Mouse (Mus musculus): Measurements from ENCODE around the gene Mybphl. TPM values are rescaled to one million over a fixed set of nuclear protein-coding genes. Genes with fewer than 3 reads are reported as not detected.

Mybphl gene
- total RNA-seq, 2 experiments from 2014 or later, result 18.9 to 53.7 TPM

DNA sequence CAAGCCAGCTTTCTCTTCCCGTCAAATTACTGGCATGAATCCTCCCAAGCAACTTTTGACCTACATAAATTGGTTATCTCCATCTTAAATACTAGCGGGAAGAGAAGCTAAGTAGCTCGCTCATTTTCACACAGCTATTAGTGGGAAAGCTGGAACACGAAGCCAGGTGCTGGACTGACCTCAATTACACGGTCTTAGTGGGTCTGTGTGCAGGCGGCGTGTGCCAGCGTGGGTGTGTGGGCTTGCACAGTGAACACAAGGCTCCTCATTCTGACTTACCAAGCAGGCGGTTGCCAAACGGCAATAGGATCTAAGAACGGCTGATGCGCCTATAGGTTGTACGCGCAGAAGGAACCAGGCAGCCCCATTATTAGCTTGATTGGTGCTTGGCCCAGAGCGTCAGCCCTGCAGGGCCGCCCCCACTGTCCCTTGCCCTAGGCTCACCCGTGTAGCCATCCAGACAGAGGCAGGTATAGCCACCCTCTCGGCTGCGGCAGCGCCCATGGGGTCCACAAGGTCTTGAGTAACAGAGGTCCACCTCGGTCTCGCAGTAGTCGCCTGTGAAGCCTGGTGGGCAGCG, 41.7 kb downstream of the Mybphl start:
- intact Hi-C loops (cut with DNase I), result loop anchor here (10.0 kb wide), 1 partner anchor 238 kb away; no protein-coding TSS in a partner anchor
- no peak for DNase-seq

DNA sequence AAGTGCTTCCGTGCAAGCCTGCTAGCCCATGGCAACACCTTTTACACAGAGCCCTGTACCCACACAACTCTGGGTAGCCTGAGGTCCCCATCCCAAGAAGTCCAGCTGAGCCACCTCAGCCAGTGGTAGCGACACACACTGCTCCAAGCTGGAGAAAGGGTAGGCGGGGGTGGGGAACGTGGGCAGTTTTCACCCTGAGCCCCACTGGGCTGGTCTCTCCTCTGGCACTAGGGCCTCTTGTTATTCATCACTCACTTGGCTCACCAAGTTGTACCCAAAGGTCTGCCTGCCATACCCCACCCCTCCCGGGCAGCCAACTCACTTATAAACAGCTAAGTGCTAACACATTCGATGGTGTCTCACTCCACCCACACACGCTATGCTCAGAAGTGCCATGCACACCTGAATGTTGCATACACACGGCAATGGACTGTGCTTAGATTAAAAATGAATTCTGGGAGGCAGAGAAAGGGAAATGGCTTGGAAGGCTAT, 43.9 kb downstream of the Mybphl start:
- no peak for DNase-seq
- intact Hi-C loops (cut with DNase I), result loop anchor here (10.0 kb wide), 1 partner anchor 236 kb away; no protein-coding TSS in a partner anchor

DNA sequence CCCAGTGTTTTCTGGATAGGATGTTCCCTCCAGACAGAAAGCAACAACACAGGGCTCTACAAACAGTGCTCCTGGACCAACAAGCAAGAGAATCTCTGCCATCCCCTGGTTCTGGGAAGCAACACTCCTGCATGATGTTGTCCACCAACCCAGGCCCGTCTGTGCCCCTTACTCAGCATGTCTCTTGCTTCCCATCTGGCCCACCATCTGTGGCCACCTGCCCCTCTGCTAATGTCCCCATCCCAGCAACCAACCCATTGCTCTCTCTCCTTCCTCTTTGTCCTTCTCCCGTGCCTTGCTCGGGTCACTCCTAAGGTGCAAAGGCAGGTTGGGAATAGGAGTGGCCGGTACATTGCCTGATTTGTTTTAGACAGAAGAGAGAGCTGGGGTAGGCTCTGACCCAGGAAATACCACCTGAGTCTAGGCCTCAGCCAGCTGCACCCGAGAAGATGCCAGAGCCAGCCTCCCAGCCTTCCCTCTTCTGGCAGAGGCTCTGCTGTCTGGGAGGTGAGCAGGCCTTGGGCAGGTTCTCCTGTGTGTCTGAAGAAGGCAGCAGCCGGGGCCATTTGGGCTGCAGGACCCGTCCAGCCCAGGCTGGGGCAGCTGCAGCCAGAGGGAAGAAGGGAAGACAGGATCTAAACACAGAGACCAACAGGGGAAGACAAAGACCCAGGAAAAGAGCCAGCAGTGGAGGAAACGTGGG, 45.1 kb downstream of the Mybphl start:
- intact Hi-C loops (cut with DNase I), result loop anchor here (10.0 kb wide), 1 partner anchor 235 kb away; no protein-coding TSS in a partner anchor
- no peak for DNase-seq

DNA sequence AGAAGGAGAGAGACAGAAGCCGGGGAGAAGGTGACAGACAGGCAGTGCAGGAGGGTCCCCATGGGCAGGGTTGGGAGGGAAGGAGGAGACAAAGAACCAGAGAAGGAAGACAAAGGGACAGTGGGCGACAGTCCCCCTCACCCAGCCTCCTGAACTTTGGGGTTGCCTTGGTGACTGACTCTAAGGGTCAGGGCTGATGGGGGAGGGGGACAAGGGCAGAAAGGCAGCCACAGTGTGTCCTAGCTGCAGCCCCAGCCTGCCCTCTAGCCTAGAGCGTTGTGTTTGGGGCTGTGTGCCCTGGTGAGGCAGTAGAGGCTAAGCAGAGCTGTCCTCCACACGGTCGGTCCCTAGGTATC, 45.6 kb downstream of the Mybphl start:
- intact Hi-C loops (cut with DNase I), result no loop called here
- no peak for DNase-seq

DNA sequence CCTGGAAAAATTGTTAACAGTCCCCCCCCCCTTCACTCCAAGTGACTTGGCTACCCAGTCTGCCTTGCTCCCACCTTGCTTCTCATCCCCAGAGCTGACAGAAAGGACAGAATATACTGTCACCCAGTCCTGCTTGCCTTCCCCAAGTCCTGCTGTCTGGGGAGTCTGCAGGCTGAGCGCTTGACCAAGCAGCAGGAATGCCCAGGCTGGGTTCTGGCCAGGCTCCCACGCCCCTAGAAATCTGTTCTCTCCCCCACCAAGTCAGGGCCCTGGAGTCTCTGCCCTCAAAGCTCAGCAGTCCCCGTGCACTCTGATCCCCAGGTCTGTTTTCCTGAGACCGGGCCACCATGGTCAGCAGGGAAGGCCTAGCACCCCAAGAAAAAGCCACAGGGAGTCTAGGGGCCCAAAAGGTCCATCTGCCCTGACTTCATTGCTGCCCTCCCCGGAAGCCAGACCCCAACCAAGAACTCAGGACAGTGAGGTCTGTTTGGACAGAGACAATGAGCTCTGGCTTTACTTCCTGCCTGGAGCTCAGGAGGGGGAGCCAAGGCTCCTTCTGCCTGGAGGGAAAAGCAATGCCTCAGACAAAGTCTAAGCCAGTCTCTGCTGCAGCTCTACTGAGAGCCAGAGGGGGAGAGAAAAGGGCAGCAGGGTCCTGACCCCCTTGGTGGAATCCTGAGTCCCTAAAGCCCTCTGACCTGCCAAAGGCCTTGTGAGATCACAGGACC, 46.5 kb downstream of the Mybphl start:
- intact Hi-C loops (cut with DNase I), result no loop called here
- DNase-seq, result no peak

DNA sequence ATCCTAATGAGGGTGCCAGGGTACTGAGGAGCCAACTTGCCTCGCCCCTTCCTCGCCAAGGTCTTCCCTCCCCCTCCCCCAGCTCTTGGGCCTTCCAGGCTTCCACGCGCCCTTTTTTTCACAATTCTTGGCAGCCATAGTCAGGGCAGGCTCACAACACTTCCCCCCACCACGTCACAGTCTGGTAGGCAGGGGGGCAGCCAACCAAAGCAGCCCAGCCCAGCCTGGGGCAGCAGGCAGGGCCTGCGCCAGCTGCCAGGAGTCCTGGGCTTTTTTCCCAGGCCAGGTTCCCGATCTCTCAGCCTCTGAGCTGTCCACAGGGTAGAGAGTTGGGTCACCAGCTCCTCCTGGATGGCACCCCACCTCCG, 47.0 kb downstream of the Mybphl start:
- peak in 1 of 2 experiments; percentile 40 for DNase-seq
- intact Hi-C loops (cut with DNase I), result no loop called here

DNA sequence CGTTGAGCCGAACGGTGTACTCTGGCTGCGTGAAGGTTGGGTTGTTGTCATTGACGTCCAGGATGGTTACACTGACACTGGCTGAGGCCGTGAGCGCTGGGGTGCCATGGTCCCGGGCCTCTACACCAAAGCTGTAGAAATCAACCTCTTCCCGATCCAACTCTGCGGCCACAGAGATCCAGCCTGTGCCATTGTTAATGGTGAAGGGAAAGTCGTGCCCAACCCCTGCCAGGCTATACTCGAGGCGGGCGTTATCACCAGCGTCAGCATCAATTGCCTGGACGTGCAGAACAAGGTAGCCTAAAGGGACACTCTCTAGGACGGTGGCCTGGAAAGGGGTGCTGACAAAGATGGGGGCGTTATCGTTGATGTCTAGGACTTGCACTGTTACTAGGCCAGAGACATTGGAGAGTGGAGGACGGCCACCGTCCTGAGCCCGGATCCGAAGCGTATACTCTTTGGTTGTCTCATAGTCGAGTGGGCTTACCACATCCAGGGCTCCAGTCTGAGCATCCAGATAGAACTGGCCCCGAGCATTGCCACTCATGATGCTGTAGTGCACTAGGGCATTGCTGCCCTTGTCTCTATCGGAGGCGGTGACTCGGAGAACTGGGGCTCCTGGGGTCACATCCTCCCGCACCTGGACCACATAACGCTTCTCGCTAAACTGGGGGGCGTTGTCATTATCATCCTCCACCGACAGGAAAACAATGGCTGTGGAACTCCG, 49.1 kb downstream of the Mybphl start:
- intact Hi-C loops (cut with DNase I), result no loop called here
- DNase-seq, result no peak

DNA sequence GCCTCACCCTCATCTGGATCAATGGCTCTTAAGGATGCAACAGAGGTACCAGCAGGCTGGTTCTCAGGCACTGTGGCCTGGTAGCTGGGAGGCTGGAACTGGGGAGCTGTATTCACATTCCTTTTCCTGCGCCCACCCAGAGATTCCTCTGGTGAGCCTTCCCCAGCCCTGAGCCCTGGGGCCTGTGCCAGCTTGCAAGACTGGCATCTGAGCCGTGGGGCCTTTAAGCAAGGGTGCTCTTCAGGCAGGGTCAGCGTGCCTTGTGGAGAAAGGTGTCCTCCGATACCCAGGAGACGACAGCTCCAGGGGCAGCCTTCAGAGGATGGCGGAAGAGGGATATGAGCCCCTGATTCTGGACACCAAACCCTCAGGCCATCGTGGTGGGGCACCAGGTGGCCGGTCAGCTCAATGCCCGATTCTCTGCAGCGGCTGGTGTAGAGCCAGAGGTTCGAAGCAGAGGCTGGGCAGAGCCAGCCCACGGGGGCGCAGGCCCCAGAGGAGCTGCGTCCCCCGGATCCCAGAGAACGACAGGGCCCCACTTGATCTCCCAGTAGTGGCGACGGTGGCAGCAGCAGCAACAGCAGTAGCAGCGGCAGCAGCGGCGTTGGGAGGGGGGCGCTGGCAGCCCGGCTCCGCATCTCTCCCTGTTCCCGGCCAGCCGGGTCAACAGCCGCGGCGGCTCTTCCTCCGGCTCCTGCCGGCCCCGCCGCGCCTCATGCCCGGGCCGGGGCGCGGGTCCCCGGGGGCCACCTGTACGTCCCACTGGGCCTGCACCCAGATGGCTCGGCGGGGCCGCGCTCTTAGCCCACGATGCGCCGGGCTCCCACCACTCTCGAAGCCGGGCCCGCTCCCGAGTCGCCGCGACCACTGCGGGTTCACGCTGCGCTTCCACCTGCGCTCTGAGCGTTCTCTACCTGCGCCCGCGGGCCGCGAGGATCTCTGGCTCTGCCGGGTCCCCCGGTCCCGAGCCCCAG, 50.4 kb downstream of the Mybphl start, which contains the start of gene Celsr2:
Gene Celsr2 (minus strand): TSS at position 696 of the 974 bp plus-strand sequence.
- DNase-seq, result peak; percentile 29 to 36
- intact Hi-C loops (cut with DNase I), result no loop called here

DNA sequence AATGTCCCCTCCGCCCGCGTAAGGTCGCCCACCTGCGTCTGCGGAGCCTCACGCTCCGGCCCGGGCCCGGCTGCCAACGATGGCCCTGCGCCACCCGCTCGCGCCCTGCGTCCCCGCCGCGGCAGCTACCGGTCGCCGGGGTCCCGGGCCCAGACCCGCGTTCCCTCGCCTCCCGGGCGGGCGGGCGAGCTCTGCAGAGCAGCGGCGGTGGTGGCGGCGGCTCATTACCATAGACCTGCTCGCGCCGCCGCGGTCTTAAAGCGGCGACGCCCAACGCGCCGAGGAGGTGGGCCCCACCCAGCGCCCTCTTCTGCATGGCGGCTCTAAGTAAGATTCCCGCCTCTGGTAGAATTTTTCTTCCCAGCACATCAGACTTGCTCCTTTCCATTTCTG, 51.1 kb downstream of the Mybphl start:
- DNase-seq, result peak; percentile 77 to 80
- intact Hi-C loops (cut with DNase I), result no loop called here

DNA sequence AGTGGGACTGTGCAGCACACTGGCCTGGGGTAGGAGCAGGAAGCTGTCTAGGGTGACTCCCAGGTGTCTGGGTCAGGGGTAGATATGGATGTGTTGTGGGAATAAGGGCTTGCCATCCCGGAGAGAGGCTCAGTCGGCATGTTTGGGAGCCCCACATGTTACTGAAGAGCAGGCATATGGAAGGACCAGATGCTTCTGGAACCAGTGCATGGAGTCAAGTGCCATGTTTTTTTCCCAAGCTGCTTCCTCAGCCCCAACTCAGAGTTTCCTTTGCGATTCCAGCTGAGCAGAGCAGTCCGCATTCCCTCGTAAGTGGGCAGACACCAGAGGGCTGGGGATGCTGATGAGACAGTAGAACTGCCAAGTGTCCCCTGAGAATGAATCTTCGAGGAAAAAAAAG, 58.3 kb downstream of the Mybphl start:
- intact Hi-C loops (cut with DNase I), result no loop called here
- no peak for DNase-seq

DNA sequence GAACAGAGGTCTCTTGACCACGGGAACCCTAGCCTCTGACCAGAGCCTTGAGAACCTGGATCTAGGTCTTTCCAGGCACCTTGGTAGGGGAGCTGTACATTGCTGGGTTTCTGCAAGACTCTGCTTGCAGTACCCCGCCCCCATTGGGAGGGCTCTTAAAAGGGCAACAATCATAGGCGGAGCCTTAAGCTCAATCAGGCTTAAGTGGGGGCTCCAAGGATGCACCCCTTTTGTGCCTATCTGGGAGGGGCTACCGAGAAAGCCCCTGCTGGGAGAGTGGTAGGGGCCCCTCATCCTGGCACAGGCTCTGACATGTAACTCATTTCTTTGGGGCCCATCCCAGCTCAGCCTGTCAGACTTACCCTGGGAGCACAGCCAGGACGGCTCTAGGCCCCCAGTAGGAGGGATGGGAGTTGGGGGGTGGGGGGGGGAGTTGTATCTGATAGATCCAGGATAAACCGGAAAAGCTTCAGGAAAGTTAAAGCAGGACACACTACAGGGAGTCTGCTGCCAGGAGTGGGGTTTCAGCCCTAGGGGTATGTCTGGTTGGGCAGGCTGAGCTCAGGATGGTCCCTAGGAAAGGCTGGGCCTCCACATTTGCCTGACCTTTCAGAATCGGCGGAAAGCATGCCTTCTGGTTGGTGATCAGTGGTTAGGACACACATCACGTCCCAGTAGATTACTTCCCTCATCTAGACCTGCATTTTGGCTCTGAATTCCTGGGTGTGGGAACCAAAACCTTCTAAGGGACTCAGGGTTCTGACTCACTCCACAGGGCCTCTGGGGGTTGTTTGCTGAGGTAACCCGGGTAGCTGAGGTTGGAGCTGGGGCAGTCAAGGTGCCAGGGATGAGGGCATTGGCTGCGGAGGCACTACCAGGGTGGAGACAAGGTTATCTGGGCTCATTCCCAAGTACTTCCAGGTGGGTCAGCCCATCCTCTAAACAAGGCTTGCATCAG, 59.4 kb downstream of the Mybphl start:
- intact Hi-C loops (cut with DNase I), result no loop called here
- peak in 1 of 2 experiments; percentile 24 for DNase-seq

DNA sequence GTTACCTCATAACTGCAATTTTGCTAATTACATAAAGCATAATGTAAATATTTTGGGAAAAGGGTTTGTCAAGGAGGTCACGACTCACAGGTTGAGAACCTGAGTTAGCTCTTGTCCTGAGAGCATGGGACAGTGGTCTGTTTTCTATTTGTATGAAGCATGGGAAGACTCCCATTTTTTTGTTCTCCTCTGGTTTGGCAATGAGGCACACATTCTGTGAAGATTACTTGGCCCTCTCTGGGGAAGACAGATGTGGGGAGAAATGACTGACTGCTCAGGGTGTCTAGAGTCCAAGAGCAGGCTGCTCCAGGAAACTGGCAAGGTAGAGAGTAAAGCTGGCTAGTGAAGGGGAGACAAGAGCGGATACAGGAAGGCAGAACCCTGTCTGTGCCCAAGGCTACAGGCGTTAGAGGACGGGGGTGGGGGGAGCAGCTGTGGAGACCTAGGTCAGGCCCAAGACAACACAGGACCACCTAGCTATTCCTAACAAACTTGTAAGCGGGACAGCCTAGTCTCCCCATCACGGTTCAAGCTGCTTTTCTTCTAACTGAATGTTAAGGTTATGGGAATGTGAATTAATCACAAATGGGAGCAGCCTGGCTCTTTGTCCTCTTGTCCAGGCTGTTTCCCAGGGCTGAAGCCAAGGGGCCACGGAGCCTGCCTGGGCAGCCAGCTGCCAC, 60.4 kb downstream of the Mybphl start:
- intact Hi-C loops (cut with DNase I), result no loop called here
- DNase-seq, result no peak

DNA sequence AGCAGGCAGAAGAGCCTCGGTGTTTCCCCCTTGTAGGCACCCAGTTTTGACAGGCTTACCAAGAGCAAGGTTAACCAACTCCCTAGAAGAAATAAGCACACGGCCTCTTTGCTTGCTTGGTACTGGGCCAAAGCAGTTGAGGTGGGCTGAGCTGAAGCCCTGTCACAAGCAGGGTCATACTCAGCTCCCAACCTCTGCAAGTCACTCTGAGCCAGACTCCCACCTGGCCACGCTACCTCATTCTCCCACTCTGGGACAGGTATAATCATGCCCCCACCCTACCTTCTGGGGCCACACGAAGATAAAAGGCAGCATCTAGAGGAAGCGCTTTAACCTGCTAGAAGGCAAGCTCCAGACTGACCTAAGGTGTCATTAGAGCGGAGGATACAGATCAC, 60.9 kb downstream of the Mybphl start:
- intact Hi-C loops (cut with DNase I), result no loop called here
- no peak for DNase-seq

Other genes starting within 250 kb of the Mybphl start
- 10 to 100 TPM; 25.0 to 30.2 TPM for gene Gnai3, start 218.8 kb upstream of the Mybphl start, total RNA-seq (2021)
- not detected for gene Gpr61, start 210.0 kb upstream of the Mybphl start, total RNA-seq (2021)
- gene Amigo1, start 178.6 kb upstream of the Mybphl start, total RNA-seq (2021), result 10 to 100 TPM in 1 of 2 experiments, 1 to 10 TPM in 1; 9.0 to 10.1 TPM
- gene Cyb561d1, start 163.7 kb upstream of the Mybphl start, total RNA-seq (2021), result 1 to 10 TPM; 5.0 to 5.1 TPM
- 1 to 10 TPM; 2.9 to 3.0 TPM for gene Atxn7l2, start 154.0 kb upstream of the Mybphl start, total RNA-seq (2021)
- under 1 TPM; 0.36 to 0.46 TPM for gene Sypl2, start 138.3 kb upstream of the Mybphl start, total RNA-seq (2021)
- gene Psma5, start 108.0 kb upstream of the Mybphl start, total RNA-seq (2021), result 10 to 100 TPM; 58.9 to 62.4 TPM
- 10 to 100 TPM; 19.8 to 24.1 TPM for gene Sort1, start 80.8 kb upstream of the Mybphl start, total RNA-seq (2021)
- 1 to 10 TPM; 1.1 to 1.7 TPM for gene Psrc1, start 18.9 kb downstream of the Mybphl start, total RNA-seq (2021)
- 1 to 10 TPM; 5.4 to 5.9 TPM for gene Celsr2, start 50.6 kb downstream of the Mybphl start, total RNA-seq (2021)
- gene Sars, start 80.3 kb downstream of the Mybphl start, total RNA-seq (2021), result 10 to 100 TPM; 77.8 to 81.7 TPM
- gene 1700013F07Rik, start 169.2 kb downstream of the Mybphl start, total RNA-seq (2021), result not detected
- gene 5330417C22Rik, start 171.6 kb downstream of the Mybphl start, total RNA-seq (2021), result under 1 TPM; 0.24 to 0.81 TPM
- gene Tmem167b, start 197.6 kb downstream of the Mybphl start, total RNA-seq (2021), result 10 to 100 TPM; 25.4 to 25.6 TPM
- gene Taf13, start 206.8 kb downstream of the Mybphl start, total RNA-seq (2021), result 10 to 100 TPM; 17.3 to 17.8 TPM
- gene Wdr47, start 226.4 kb downstream of the Mybphl start, total RNA-seq (2021), result 1 to 10 TPM; 8.9 to 9.0 TPM